Mouse (Mus musculus) limb, embryonic 13.5 days (tissue): ENCODE results near the gene Alox5. TPM values are rescaled to one million over a fixed set of nuclear protein-coding genes. Genes with fewer than 3 reads are reported as not detected.

Source experiments
- ATAC-seq: fragments of 200-750 bp; cut with Nextera tagmentation; 2 replicates; pipeline ENCODE4 v1.8.0; 2017; ENCODE audit warnings: low read depth, moderate number of reproducible peaks, moderate TSS enrichment; ENCODE audit not compliant: low FRiP score
- H3K27ac ChIP-seq: fragments of 300-500 bp; sonication (generic); 2 replicates; pipeline ENCODE4 v1.5.1; 2015; ENCODE audit warnings: inconsistent platforms, mild to moderate bottlenecking, moderate library complexity
- H3K27me3 ChIP-seq: fragments of 300-500 bp; sonication (generic); 2 replicates; pipeline ENCODE4 v1.6.1; 2015; ENCODE audit warnings: mild to moderate bottlenecking, inconsistent platforms
- H3K36me3 ChIP-seq: fragments of 300-500 bp; sonication (generic); 2 replicates; pipeline ENCODE4 v1.6.1; 2015; ENCODE audit warnings: inconsistent platforms, mild to moderate bottlenecking, moderate library complexity
- H3K4me1 ChIP-seq: fragments of 300-500 bp; sonication (generic); 2 replicates; pipeline ENCODE4 v1.6.1; 2015; ENCODE audit warnings: inconsistent platforms
- H3K4me2 ChIP-seq: fragments of 300-500 bp; sonication (generic); replicated peaks from 2 replicates; pipeline ENCODE4 v1.6.1; 2015; ENCODE audit warnings: inconsistent platforms, mild to moderate bottlenecking, moderate library complexity
- H3K4me3 ChIP-seq: fragments of 300-500 bp; sonication (generic); 2 replicates; pipeline ENCODE4 v1.5.1; 2015; ENCODE audit warnings: moderate library complexity, mild to moderate bottlenecking, inconsistent platforms
- H3K9ac ChIP-seq: fragments of 300-500 bp; sonication (generic); 2 replicates; pipeline ENCODE4 v1.6.1; 2015; ENCODE audit warnings: mild to moderate bottlenecking, inconsistent platforms
- H3K9me3 ChIP-seq: fragments of 300-500 bp; sonication (generic); 2 replicates; pipeline ENCODE4 v1.6.1; 2016; ENCODE audit warnings: inconsistent platforms
- WGBS: fragments of 180-500 bp; shearing (Covaris S2); methylation state at CpG from one replicate; pipeline ENCODE4 v1.1.7; 2015; 5-methylcytosine and 5-hydroxymethylcytosine counted together
- polyA plus RNA-seq: library from polyadenylated mRNA; unstranded; fragments of >200 nt; fragmentation: Nextera tagmentation; extraction: Ambion mirVana; gene quantifications from 2 replicates; pipeline ENCODE4 v1.2.1, GENCODE M21; 2015

The Alox5 gene
- polyA plus RNA-seq, 1 experiment from 2014 or later = 1.7 TPM

- no peak overlapping the region for H3K4me3 ChIP-seq
- H3K27ac ChIP-seq = no peak overlapping the region
- 85% methylated on average over 2 of the region's 2 CpGs for WGBS
- H3K36me3 ChIP-seq = peaks cover 6% of the 10 kb centered on the region
- H3K27me3 ChIP-seq = no peaks in the 10 kb centered on the region
- ATAC-seq = no peak
- H3K4me2 ChIP-seq = no peak overlapping the region
- H3K9ac ChIP-seq = no peak overlapping the region
- no peaks in the 10 kb centered on the region for H3K4me1 ChIP-seq
- H3K9me3 ChIP-seq = no peaks in the 10 kb centered on the region
Observed at GRCm38 (mm10) chr6:116398136-116398535, 62.8 kb downstream of the Alox5 start.

GRCm38 (mm10) chr6:116397621-116398020 lies 63.4 kb downstream of the Alox5 start:
- Histone ChIP-seq H3K36me3 (peaks cover 6% of the 10 kb centered on the region), H3K9ac (no peak overlapping the region), H3K27ac (no peak overlapping the region), H3K4me3 (no peak overlapping the region), H3K4me2 (no peak overlapping the region), H3K27me3 (no peaks in the 10 kb centered on the region), H3K4me1 (no peaks in the 10 kb centered on the region), H3K9me3 (no peaks in the 10 kb centered on the region)
- no peak for ATAC-seq
- WGBS = 74% methylated on average over 6 of the region's 6 CpGs

DNA sequence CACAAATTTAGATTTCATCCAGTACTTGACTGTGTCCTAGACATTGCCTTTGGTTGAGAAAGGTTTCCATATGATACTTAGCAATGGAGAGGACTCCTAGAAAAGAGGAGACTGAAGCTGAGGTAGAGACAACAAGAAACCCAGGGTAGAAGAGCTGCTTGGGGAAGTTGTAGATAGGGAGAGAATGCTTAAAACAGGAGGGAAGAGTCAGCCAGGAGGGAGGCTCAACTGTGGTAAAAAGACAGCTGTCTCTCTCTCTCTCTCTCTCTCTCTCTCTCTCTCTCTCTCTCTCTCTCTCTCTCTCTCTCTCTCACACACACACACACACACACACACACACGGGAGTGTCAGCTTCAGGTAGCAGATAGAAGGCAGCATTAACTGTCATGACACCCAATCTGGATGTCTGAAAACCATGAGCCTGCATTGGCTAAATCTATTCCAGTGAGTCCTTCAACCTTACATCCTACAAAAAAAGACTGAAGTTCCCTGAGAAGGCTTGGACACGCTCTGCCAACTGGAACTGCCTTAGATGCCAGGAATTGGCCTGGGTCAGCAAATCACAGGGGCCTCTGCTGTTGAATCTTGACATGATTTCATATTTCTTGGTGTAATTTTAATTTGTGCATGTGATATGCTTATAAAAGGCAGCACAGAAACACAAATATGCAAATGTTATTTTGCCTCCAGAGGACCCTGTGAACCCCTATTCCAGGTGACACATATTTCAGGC lies 65.9 kb downstream of the Alox5 start:
- Histone ChIP-seq H3K27me3 (no peaks in the 10 kb centered on the region), H3K9me3 (no peaks in the 10 kb centered on the region), H3K9ac (no peak overlapping the region), H3K4me1 (no peaks in the 10 kb centered on the region), H3K36me3 (no peaks in the 10 kb centered on the region; the same call in 1 of the 2 replicates), H3K4me2 (no peak overlapping the region), H3K4me3 (no peak overlapping the region), H3K27ac (no peak overlapping the region)
- no peak for ATAC-seq
- 84% methylated on average over 2 of the region's 2 CpGs for WGBS

DNA sequence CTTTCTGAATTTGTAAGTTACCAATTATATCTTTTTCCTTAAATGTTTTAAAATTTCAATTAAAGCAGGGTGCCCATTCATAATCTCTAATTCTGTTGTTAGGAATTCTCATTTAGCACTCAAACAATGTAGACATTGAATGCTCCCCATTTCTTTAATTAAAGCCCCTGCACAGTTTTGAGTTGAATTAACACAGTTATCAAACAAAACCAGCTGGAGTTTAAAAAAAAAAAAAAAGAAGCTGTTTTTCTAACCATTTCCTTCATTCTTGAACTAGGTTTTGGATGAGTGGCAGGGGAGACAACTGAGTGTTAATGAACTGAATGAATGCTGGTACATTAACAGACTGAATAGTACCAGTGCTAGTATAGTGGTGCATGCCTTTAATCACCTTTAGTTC lies 71.5 kb downstream of the Alox5 start:
- peaks cover 12% of the 10 kb centered on the region for H3K4me1 ChIP-seq
- no peak for ATAC-seq
- no peaks in the 10 kb centered on the region for H3K9me3 ChIP-seq
- H3K27me3 ChIP-seq = no peaks in the 10 kb centered on the region
- H3K4me2 ChIP-seq = no peak overlapping the region
- H3K4me3 ChIP-seq = no peak overlapping the region
- no peak overlapping the region for H3K27ac ChIP-seq
- no peak overlapping the region for H3K9ac ChIP-seq
- no peaks in the 10 kb centered on the region for H3K36me3 ChIP-seq

- peaks cover 12% of the 10 kb centered on the region for H3K4me1 ChIP-seq
- H3K9me3 ChIP-seq = no peaks in the 10 kb centered on the region
- no peak overlapping the region for H3K9ac ChIP-seq
- H3K4me3 ChIP-seq = no peak overlapping the region
- H3K27me3 ChIP-seq = no peaks in the 10 kb centered on the region
- no peak overlapping the region for H3K27ac ChIP-seq
- H3K4me2 ChIP-seq = no peak overlapping the region
- no peak for ATAC-seq
- H3K36me3 ChIP-seq = no peaks in the 10 kb centered on the region
- WGBS = 89% methylated on average over 1 of the region's 1 CpGs
Observed at GRCm38 (mm10) chr6:116388068-116388467, 72.9 kb downstream of the Alox5 start.

GRCm38 (mm10) chr6:116386506-116386905 lies 74.5 kb downstream of the Alox5 start:
- 76% methylated on average over 3 of the region's 3 CpGs for WGBS
- ATAC-seq = no peak

DNA sequence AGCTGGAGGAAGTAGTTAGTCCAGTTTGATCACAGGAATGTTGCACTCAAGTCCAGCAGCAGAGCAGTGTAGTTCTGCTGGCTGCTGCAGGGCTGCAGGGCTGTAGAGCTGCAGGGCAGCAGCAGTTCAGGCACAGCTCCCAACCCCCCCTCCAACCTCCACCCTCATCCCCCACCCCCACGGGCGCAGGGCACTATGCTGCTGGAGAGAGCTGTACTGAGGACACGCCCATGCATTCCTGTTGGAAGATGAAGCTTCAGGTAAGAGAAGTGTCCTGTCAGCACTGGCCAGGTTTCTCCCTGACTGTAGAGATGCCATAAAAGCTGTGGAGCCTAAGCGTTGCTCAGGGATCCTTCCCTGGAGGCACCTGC lies 74.9 kb downstream of the Alox5 start:
- Histone ChIP-seq H3K4me2 (no peak overlapping the region), H3K36me3 (no peaks in the 10 kb centered on the region), H3K4me3 (no peak overlapping the region), H3K27me3 (no peaks in the 10 kb centered on the region), H3K9me3 (no peaks in the 10 kb centered on the region), H3K4me1 (peaks cover 12% of the 10 kb centered on the region), H3K27ac (no peak overlapping the region), H3K9ac (no peak overlapping the region)
- WGBS = 43% methylated on average over 4 of the region's 4 CpGs
- ATAC-seq = no peak

More at GRCm38 (mm10) chr6:116386506-116386905, 74.5 kb downstream of the Alox5 start:
- no peaks in the 10 kb centered on the region for H3K9me3 ChIP-seq
- H3K27ac ChIP-seq = no peak overlapping the region
- H3K9ac ChIP-seq = no peak overlapping the region
- H3K4me1 ChIP-seq = peaks cover 12% of the 10 kb centered on the region
- no peak overlapping the region for H3K4me2 ChIP-seq
- no peaks in the 10 kb centered on the region for H3K36me3 ChIP-seq
- no peaks in the 10 kb centered on the region for H3K27me3 ChIP-seq
- H3K4me3 ChIP-seq = no peak overlapping the region

- no peaks in the 10 kb centered on the region for H3K27me3 ChIP-seq
- H3K9ac ChIP-seq = no peak overlapping the region
- H3K27ac ChIP-seq = no peak overlapping the region
- H3K9me3 ChIP-seq = no peaks in the 10 kb centered on the region
- no peak for ATAC-seq
- no peak overlapping the region for H3K4me3 ChIP-seq
- H3K4me1 ChIP-seq = peaks cover 12% of the 10 kb centered on the region
- no peaks in the 10 kb centered on the region for H3K36me3 ChIP-seq
- H3K4me2 ChIP-seq = no peak overlapping the region
- 47% methylated on average over 5 of the region's 5 CpGs for WGBS
Observed at GRCm38 (mm10) chr6:116385194-116386044, 75.6 kb downstream of the Alox5 start.

DNA sequence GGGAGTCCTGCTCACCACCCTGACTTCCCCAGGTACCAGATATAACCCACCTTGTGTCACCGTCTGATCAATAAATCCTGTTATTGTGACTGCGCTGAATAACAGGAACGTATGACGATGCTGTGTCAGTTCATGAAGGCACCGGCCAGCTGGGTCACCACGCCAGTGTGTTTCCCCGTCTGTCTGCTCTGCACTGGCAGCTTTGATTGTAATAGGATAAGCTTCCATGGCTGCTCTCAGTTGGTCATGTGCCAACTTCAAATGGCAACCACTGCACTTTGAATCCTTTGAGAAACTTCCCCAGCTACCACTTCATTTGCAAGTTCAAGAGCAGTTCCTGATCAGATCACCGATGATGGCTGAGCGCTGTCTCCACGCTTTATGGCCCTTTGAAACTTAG lies 77.4 kb downstream of the Alox5 start:
- 88% methylated on average over 10 of the region's 10 CpGs for WGBS
- no peak for ATAC-seq
- Histone ChIP-seq H3K4me2 (no peak overlapping the region), H3K36me3 (no peaks in the 10 kb centered on the region), H3K27me3 (no peaks in the 10 kb centered on the region), H3K9ac (no peak overlapping the region), H3K27ac (no peak overlapping the region), H3K4me3 (no peak overlapping the region), H3K4me1 (peaks cover 12% of the 10 kb centered on the region), H3K9me3 (no peaks in the 10 kb centered on the region)

DNA sequence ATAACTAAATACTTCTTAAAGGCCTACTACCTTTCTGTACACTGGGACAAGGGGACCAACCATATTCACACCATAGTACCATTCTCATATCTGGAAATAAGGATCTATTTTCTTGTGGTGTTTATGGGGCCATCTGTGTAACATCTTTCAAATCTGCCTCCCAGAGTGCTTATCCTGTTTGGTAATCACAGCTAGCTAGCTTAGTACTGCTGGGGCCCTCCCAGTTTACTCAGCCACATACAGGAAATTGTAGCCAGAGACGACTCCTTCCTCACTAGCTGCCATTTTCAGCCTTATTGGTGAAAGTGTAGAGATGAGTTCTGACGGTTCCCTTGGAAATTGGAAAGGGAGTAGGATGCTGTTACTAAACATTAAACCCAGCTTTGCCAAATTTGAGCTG lies 79.4 kb downstream of the Alox5 start:
- Histone ChIP-seq H3K4me2 (no peak overlapping the region), H3K4me1 (peaks cover 12% of the 10 kb centered on the region), H3K9me3 (no peaks in the 10 kb centered on the region), H3K36me3 (no peaks in the 10 kb centered on the region), H3K27ac (no peak overlapping the region), H3K4me3 (no peak overlapping the region), H3K27me3 (no peaks in the 10 kb centered on the region), H3K9ac (no peak overlapping the region)
- 45% methylated on average over 2 of the region's 2 CpGs for WGBS
- ATAC-seq = no peak

DNA sequence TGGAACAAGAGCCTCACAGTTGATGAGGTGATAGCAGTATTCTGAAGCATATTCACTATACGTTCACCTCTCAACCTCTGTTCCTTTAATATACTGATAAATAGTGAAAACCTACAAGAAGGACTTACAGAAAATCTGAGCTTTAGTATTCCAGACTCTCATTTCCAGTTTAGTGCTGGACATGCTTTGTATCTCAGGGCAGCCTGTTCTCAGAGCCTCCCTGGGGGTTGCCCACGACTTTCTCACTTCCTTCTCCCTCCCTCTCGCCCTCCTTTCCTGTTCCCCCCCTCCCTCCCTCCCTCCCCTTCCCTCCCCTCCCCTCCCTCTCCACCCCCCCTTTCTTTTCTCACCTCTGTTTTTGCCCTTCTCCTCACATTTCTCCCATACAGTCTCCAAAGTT lies 80.8 kb downstream of the Alox5 start:
- no peak for ATAC-seq
- Histone ChIP-seq H3K9ac (no peak overlapping the region), H3K4me3 (no peak overlapping the region), H3K36me3 (no peaks in the 10 kb centered on the region), H3K27me3 (no peaks in the 10 kb centered on the region), H3K9me3 (no peaks in the 10 kb centered on the region), H3K4me2 (no peak overlapping the region), H3K4me1 (0 out of 2 replicates have a peak, but pooled peaks cover 1% of the 10 kb centered on the region), H3K27ac (no peak overlapping the region)
- WGBS = 28% methylated on average over 3 of the region's 3 CpGs

- Histone ChIP-seq H3K4me2 (no peak overlapping the region), H3K9me3 (no peaks in the 10 kb centered on the region), H3K9ac (no peak overlapping the region), H3K27ac (no peak overlapping the region), H3K4me3 (no peak overlapping the region), H3K4me1 (peaks cover 2% of the 10 kb centered on the region; the same call in 1 of the 2 replicates), H3K27me3 (no peaks in the 10 kb centered on the region), H3K36me3 (no peaks in the 10 kb centered on the region)
- ATAC-seq = no peak
- 93% methylated on average over 7 of the region's 7 CpGs for WGBS
Observed at GRCm38 (mm10) chr6:116378892-116379291, 82.1 kb downstream of the Alox5 start.
